Mouse (Mus musculus): ENCODE measurements around the gene Zbtb16.

Gene Zbtb16

GRCm38 (mm10) chr9:48725161-48725560 is 110.9 kb downstream of the Zbtb16 start:
- no peak for DNase-seq

DNA sequence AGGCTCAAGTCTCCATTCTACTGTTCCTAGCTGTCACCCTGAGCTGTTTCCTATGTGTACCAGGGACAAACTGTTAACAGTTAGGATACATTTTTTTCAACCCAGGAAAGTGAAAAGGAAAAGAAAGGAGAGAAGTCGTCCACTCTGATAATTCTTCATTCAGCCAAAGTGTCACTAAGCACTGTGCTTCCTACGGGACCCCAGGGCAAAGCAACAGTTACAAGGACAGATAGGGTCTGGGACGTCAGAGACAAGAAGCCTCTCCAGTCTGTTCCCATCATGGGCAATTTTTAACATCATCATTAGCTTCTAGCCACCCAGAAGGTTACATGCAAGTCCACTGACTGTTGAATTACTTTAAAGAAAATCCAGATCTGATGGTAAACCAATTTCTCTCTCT is 111.3 kb downstream of the Zbtb16 start:
- DNase-seq = no peak

DNA sequence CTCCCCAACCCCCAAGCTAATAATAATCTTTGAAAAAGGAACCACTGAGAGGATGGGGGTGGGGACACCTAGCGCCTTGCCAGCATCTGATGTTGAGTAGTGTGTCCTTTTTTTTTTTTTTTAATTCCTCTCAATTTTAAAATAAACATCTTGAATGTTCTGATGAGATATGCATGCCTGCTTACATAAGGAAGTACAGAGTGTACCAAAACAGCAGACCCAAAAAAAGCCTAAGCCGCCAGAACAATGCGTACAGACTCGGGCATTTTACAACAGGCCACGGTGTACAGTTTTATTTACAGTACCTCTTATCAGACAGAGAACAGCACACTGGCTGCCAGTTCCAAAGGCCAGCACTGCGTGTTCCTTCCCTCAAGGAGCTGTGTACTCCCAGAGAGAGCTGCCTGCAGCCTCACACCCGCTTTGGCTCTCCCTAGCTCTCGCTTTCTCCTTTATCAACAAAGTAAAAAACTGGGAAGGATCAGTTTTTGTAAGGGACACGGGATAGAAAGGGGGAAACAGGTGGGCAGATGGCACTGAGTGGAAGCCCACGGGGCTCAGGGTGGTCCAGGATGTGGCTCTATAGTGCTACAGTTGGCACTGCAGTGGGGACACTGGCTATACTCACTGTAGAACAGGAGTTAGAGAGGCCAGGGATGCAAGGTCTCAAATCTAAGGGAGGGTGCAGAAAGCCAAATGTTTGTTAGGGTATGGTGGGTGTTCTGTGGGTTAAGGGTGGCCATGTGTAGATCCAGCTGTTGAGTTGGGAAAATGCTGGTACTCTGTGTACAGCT is 112.3 kb downstream of the Zbtb16 start:
- DNase-seq = no peak

GRCm38 (mm10) chr9:48723025-48723424 is 113.0 kb downstream of the Zbtb16 start:
- no peak for DNase-seq

- DNase-seq = no peak
These were observed 113.6 kb downstream of the Zbtb16 start for GRCm38 (mm10) chr9:48722261-48722920.

DNA sequence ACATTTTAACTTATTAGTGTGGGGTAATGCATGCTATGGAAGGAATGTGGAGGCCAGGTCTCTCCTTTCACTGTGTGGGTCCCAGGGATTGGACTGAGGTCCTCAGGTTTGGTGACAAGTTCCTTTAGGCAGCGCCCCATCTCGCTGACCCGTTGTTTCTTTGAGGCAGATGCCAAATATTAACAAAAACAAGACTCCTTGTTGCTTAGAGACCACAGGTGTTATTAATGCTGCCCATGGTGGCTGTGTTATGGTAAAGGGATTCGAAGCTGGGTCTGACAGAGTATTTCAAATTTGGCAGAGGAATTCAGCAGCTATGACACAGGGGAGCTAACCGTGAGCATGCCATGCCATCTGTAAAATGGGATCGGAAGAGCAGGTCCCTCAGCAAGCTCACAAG is 114.4 kb downstream of the Zbtb16 start:
- no peak for DNase-seq

GRCm38 (mm10) chr9:48721172-48721571 is 114.8 kb downstream of the Zbtb16 start:
- DNase-seq = no peak

- no peak for DNase-seq
These were observed 115.6 kb downstream of the Zbtb16 start for GRCm38 (mm10) chr9:48720251-48720963.

- DNase-seq = no peak
These were observed 116.4 kb downstream of the Zbtb16 start for GRCm38 (mm10) chr9:48719619-48720018.

DNA sequence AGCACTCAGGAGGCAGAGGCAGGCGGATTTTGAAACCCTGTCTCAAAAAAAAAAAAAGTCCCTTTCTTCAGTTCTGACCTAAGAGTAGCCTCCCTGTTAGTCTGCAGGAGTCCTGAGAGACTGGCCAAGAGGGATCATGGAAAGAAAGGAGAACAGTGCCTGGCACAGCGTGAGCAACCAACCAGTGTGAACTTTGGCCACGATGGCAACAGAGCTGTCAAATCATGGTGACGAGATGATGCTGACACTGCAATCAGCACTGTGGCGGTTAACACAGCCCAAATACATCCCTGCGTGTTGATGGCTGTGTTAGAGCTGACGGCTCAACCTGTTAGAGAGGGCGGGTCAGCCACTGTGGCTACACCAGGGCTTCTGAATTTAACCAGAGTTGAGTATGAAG is 119.5 kb downstream of the Zbtb16 start:
- DNase-seq = no peak

DNA sequence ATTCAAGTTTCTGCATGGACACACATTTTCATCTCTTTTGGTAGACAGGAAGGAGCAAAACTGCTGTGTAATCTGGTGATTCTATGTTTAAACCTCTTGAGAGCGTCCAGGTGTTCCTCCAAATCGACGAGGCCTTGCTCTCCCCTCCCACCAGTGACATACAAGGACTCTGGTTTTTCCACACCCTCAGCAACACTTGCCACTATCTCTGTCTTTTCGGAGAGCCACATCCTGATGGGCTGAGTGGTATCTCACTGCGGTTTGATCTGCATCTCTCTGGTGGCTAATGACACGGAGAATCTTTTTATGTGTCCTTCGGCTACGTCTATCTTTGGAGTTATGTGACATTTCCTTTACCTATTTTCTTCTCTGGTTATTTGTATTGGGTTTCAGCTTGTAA is 121.0 kb downstream of the Zbtb16 start:
- no peak for DNase-seq

DNA sequence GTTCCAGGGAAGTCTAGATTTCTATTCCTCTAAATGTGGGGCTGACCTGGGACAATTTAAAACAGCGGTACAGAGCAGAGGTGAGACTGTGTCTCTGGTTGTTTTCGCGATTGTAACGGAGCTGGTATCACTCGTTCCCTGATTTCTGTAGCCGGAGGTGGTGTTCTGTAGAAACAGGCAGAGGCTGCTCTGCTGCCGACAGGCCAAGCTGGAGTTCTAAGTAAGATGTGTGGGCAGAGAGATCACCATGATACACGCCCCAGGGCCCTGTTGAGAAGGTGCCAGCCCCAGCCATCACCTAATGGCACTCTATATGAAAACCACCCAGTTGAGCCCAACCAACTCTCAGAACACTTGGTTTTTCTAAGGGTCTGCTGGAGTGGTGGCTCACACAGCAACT is 122.2 kb downstream of the Zbtb16 start:
- no peak for DNase-seq

DNA sequence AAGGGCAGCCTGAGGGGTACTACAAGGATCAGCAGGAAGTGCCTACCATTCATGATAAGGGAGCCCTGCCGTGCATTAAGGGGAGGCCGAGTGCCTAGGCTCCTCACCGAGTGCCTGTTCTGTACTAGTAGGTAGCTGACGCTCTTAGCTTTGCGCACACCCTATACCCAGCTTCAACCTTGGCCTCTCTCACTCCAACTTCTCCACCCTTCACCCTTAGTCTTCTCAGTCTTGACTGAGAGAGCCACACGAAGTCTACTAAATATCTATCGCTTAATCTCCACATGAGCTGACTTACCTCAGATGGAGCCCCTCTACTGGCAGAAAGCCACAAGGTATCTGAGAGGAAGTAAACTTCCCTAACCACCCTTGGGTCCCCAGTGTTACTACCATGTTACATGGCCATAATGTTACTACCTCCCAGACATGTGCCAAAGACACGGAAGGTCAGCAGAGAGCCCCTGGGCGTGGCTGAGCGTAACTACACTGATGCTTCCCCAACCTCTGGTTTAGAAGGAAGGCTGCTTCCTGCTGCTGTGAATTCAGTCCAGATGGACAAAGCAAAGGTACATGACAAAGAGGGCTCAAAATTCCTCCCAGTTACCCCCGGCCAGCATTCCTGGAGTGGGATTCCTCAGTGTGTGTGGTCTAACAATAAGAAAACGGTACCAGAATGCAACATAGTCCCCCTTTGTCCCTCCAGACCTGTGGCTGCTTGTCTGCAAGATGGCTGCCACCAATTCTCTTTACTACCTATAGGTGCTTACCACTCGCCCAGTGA is 122.8 kb downstream of the Zbtb16 start:
- DNase-seq = no peak

DNA sequence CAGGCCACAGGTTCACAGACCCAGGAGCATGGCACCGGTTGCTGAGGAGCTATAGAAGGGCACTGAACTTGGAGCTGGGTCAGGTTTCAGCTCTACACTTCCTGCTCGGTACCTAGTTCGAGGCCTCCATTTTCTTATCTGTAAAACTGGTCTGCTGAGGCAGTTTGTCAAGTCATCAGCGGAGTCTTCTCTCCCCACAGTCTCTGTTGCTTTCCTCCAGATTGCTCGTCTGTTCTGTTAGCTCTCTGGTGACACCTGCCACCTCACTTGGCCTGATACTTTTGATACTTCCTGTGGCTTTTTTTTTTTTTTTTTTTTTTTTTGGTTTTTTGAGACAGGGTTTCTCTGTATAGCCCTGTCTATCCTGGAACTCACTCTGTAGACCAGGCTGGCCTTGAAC is 124.2 kb downstream of the Zbtb16 start:
- DNase-seq = no peak

- no peak for DNase-seq
These were observed 124.7 kb downstream of the Zbtb16 start for GRCm38 (mm10) chr9:48711296-48711781.

- DNase-seq = no peak
These were observed 125.4 kb downstream of the Zbtb16 start for GRCm38 (mm10) chr9:48710355-48711295.

- DNase-seq = no peak
These were observed 128.2 kb downstream of the Zbtb16 start for GRCm38 (mm10) chr9:48707824-48708229.

DNA sequence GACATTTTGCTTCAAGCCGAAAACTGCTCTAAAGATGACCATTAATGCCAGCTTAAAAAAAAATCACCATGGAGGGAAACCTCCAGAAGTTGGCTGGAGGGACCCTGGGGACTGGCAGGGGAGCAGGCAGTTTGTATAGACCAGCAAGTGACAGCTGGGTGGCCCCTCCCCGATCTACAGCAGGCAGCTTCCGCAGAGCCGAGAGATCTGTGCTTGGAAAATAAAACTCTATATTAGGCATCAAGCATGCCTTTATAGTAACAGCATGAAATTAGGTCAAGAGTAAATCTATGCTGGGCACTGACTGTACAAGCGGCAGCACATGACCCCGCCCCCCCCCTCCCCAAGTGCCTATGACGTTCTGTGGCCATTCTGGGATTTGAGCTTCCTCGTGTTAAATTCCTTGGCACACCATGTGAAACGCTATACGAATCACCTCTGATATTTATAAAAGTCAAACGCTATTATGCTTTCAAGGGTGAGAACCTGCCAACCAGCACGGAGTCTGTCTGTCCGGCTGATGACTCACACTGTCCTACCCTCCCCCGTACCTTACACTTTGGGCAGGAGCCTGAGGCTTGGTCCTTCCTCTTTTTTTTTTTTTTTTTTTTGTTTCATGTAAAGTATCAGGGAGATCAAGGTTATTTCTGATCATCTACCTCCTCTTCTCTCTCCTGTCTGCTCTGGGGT is 128.7 kb downstream of the Zbtb16 start:
- no peak for DNase-seq

DNA sequence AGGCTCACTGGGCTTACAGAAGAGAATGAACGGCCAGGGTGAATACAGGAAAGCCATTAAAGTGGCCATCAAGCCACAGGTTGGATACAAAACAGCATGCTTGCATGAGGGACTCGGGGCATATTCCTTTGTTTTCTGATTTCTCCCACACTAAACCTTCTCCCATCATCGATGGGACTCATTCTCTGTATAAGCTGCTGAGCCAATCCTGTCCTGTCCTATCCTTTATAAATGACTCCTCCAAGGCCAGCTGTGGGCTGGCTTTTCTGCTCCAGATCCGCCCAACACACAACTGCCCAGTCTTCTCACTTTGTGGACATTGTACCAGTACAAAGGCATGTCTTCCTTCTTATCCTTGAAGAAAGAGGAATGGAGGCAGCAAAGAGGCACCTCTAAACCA is 134.7 kb downstream of the Zbtb16 start:
- no peak for DNase-seq

GRCm38 (mm10) chr9:48700871-48701270 is 135.2 kb downstream of the Zbtb16 start:
- DNase-seq = no peak

- DNase-seq = no peak
These were observed 138.6 kb downstream of the Zbtb16 start for GRCm38 (mm10) chr9:48697470-48697815.

All from cerebellum, adult 8-10 months (tissue).